Mouse (Mus musculus): ENCODE data around the gene Hsd11b1. TPM values are rescaled to one million over a fixed set of nuclear protein-coding genes. Genes with fewer than 3 reads are reported as not detected.
A peak's percentile ranks its signal among the peaks of the same experiment; 100 is the strongest.

The Hsd11b1 gene
- total and polyA plus RNA-seq, 2 experiments from 2014 or later, result 1.8 to 2.0 TPM

GRCm38 (mm10) chr1:193279492-193279891 is 15.6 kb upstream of the Hsd11b1 start:
- Histone ChIP-seq H3K9ac (no peak overlapping the region), H3K4me3 (ENCODE audit: low read depth, low read length) (no peak overlapping the region), H3K4me2 (ENCODE audit: low read depth) (no peak overlapping the region), H3K4me1 (ENCODE audit: insufficient read depth) (no peaks in the 10 kb centered on the region), H3K9me3 (ENCODE audit: low read length) (no peaks in the 10 kb centered on the region), H3K27ac (ENCODE audit: low read depth, low read length) (no peak overlapping the region), H3K36me3 (ENCODE audit: insufficient read depth) (no peaks in the 10 kb centered on the region), H3K27me3 (ENCODE audit: insufficient read depth, low read length) (no peaks in the 10 kb centered on the region)
- WGBS, result 88% methylated on average over 4 of the region's 4 CpGs
- no peak for DNase-seq
- no peak for ATAC-seq
- no peak for TF ChIP-seq CTCF (IDR thresholded peaks at IDR 0.05; ENCODE audit: low read depth)

GRCm38 (mm10) chr1:193278414-193279045 is 14.7 kb upstream of the Hsd11b1 start:
- H3K4me1 ChIP-seq (ENCODE audit: insufficient read depth), result no peaks in the 10 kb centered on the region
- WGBS, result 44% methylated on average over 6 of the region's 6 CpGs
- H3K4me2 ChIP-seq (ENCODE audit: low read depth), result no peak overlapping the region

GRCm38 (mm10) chr1:193274407-193275071 is 10.7 kb upstream of the Hsd11b1 start:
- ATAC-seq, result no peak
- WGBS, result 84% methylated on average over 8 of the region's 8 CpGs
- no peak for TF ChIP-seq CTCF (IDR thresholded peaks at IDR 0.05; ENCODE audit: low read depth)
- H3K27ac ChIP-seq (ENCODE audit: low read depth, low read length), result no peak overlapping the region
- peaks cover 3% of the 10 kb centered on the region; the same call in 1 of the 2 replicates for H3K4me1 ChIP-seq (ENCODE audit: insufficient read depth)
- no peak overlapping the region for H3K9ac ChIP-seq
- H3K4me2 ChIP-seq (ENCODE audit: low read depth), result no peak overlapping the region
- H3K36me3 ChIP-seq (ENCODE audit: insufficient read depth), result no peaks in the 10 kb centered on the region
- H3K9me3 ChIP-seq (ENCODE audit: low read length), result no peaks in the 10 kb centered on the region
- no peak overlapping the region for H3K4me3 ChIP-seq (ENCODE audit: low read depth, low read length)
- H3K27me3 ChIP-seq (ENCODE audit: insufficient read depth, low read length), result no peaks in the 10 kb centered on the region
- no peak for DNase-seq

More at GRCm38 (mm10) chr1:193278414-193279045, 14.7 kb upstream of the Hsd11b1 start:
- no peaks in the 10 kb centered on the region for H3K27me3 ChIP-seq (ENCODE audit: insufficient read depth, low read length)
- H3K9ac ChIP-seq, result no peak overlapping the region
- no peak for TF ChIP-seq CTCF (IDR thresholded peaks at IDR 0.05; ENCODE audit: low read depth)
- H3K9me3 ChIP-seq (ENCODE audit: low read length), result no peaks in the 10 kb centered on the region
- ATAC-seq (no peak), DNase-seq (no peak)
- no peak overlapping the region for H3K4me3 ChIP-seq (ENCODE audit: low read depth, low read length)
- H3K27ac ChIP-seq (ENCODE audit: low read depth, low read length), result no peak overlapping the region
- H3K36me3 ChIP-seq (ENCODE audit: insufficient read depth), result no peaks in the 10 kb centered on the region

- TF ChIP-seq CTCF (IDR thresholded peaks at IDR 0.05; ENCODE audit: low read depth), result peak; percentile 71
- 6% methylated on average over 19 of the region's 23 CpGs for WGBS
- H3K36me3 ChIP-seq (ENCODE audit: insufficient read depth), result no peaks in the 10 kb centered on the region
- H3K9me3 ChIP-seq (ENCODE audit: low read length), result no peaks in the 10 kb centered on the region
- H3K4me1 ChIP-seq (ENCODE audit: insufficient read depth), result peaks cover 3% of the 10 kb centered on the region; the same call in 1 of the 2 replicates
- peak within 1 kb of the TSS; percentile 46 for H3K4me2 ChIP-seq (ENCODE audit: low read depth)
- ATAC-seq (peak; percentile 82), DNase-seq (peak; percentile 51)
- peak within 1 kb of the TSS; percentile 19; the same call in 1 of the 2 replicates for H3K4me3 ChIP-seq (ENCODE audit: low read depth, low read length)
- no peaks in the 10 kb centered on the region for H3K27me3 ChIP-seq (ENCODE audit: insufficient read depth, low read length)
- peak within 1 kb of the TSS; percentile 67 for H3K27ac ChIP-seq (ENCODE audit: low read depth, low read length)
- H3K9ac ChIP-seq, result peak within 1 kb of the TSS; percentile 41; the same call in 1 of the 2 replicates
These were observed 9.2 kb upstream of the Hsd11b1 start, which contains the start of gene G0s2 for GRCm38 (mm10) chr1:193272916-193273601. TSS of gene G0s2 (minus strand) at chr1:193273217.

GRCm38 (mm10) chr1:193272137-193272915 is 8.5 kb upstream of the Hsd11b1 start:
- Histone ChIP-seq H3K9me3 (ENCODE audit: low read length) (no peaks in the 10 kb centered on the region), H3K9ac (peak overlapping the region; percentile 41; the same call in 1 of the 2 replicates), H3K4me1 (ENCODE audit: insufficient read depth) (peaks cover 3% of the 10 kb centered on the region; the same call in 1 of the 2 replicates), H3K4me2 (ENCODE audit: low read depth) (peak overlapping the region; percentile 46), H3K27ac (ENCODE audit: low read depth, low read length) (peak overlapping the region; percentile 67), H3K27me3 (ENCODE audit: insufficient read depth, low read length) (no peaks in the 10 kb centered on the region), H3K4me3 (ENCODE audit: low read depth, low read length) (peak overlapping the region; percentile 19; the same call in 1 of the 2 replicates), H3K36me3 (ENCODE audit: insufficient read depth) (no peaks in the 10 kb centered on the region)
- 18% methylated on average over 24 of the region's 24 CpGs for WGBS
- TF ChIP-seq CTCF (IDR thresholded peaks at IDR 0.05; ENCODE audit: low read depth), result no peak
- ATAC-seq, result peak; percentile 53
- peak; percentile 32 for DNase-seq

- Histone ChIP-seq H3K27me3 (ENCODE audit: insufficient read depth, low read length) (no peaks in the 10 kb centered on the region), H3K9me3 (ENCODE audit: low read length) (no peaks in the 10 kb centered on the region), H3K36me3 (ENCODE audit: insufficient read depth) (no peaks in the 10 kb centered on the region), H3K27ac (ENCODE audit: low read depth, low read length) (no peak overlapping the region), H3K9ac (no peak overlapping the region), H3K4me2 (ENCODE audit: low read depth) (no peak overlapping the region), H3K4me3 (ENCODE audit: low read depth, low read length) (no peak overlapping the region), H3K4me1 (ENCODE audit: insufficient read depth) (peaks cover 3% of the 10 kb centered on the region; the same call in 1 of the 2 replicates)
- ATAC-seq (no peak), DNase-seq (no peak)
- 70% methylated on average over 6 of the region's 6 CpGs for WGBS
- TF ChIP-seq CTCF (IDR thresholded peaks at IDR 0.05; ENCODE audit: low read depth), result no peak
These were observed 7.3 kb upstream of the Hsd11b1 start for GRCm38 (mm10) chr1:193270965-193271763.

Data from forebrain, postnatal 0 days (tissue).